Mouse (Mus musculus): ENCODE results near the gene Nfib.

Gene Nfib

GRCm38 (mm10) chr4:82430802-82431201, 274.7 kb downstream of the Nfib start:
- no peak for DNase-seq (ENCODE audit: low spot score)

GRCm38 (mm10) chr4:82426224-82426623, 279.3 kb downstream of the Nfib start:
- no peak for DNase-seq (ENCODE audit: low spot score)

GRCm38 (mm10) chr4:82418241-82418640, 287.3 kb downstream of the Nfib start:
- no peak for DNase-seq (ENCODE audit: low spot score)

GRCm38 (mm10) chr4:82415817-82416216, 289.7 kb downstream of the Nfib start:
- DNase-seq (ENCODE audit: low spot score): no peak

GRCm38 (mm10) chr4:82412651-82413050, 292.9 kb downstream of the Nfib start:
- no peak for DNase-seq (ENCODE audit: low spot score)

- DNase-seq (ENCODE audit: low spot score): no peak
Measured at GRCm38 (mm10) chr4:82411965-82412364, 293.6 kb downstream of the Nfib start.

- DNase-seq (ENCODE audit: low spot score): no peak
Measured at GRCm38 (mm10) chr4:82408463-82409404, 296.8 kb downstream of the Nfib start.

GRCm38 (mm10) chr4:82406511-82406910, 299.0 kb downstream of the Nfib start:
- no peak for DNase-seq (ENCODE audit: low spot score)

GRCm38 (mm10) chr4:82405791-82406190, 299.8 kb downstream of the Nfib start:
- DNase-seq (ENCODE audit: low spot score): no peak

- DNase-seq (ENCODE audit: low spot score): no peak
Measured at GRCm38 (mm10) chr4:82403975-82404651, 301.4 kb downstream of the Nfib start.

- no peak for DNase-seq (ENCODE audit: low spot score)
Measured at GRCm38 (mm10) chr4:82402666-82403065, 302.9 kb downstream of the Nfib start.

- DNase-seq (ENCODE audit: low spot score): no peak
Measured at GRCm38 (mm10) chr4:82401450-82402061, 304.0 kb downstream of the Nfib start.

GRCm38 (mm10) chr4:82400536-82400935, 305.0 kb downstream of the Nfib start:
- DNase-seq (ENCODE audit: low spot score): no peak

GRCm38 (mm10) chr4:82399406-82400380, 305.9 kb downstream of the Nfib start:
- no peak for DNase-seq (ENCODE audit: low spot score)

- DNase-seq (ENCODE audit: low spot score): no peak
Measured at GRCm38 (mm10) chr4:82398282-82398681, 307.3 kb downstream of the Nfib start.

- no peak for DNase-seq (ENCODE audit: low spot score)
Measured at GRCm38 (mm10) chr4:82396805-82397204, 308.7 kb downstream of the Nfib start.

GRCm38 (mm10) chr4:82396003-82396402, 309.5 kb downstream of the Nfib start:
- DNase-seq (ENCODE audit: low spot score): no peak

- no peak for DNase-seq (ENCODE audit: low spot score)
Measured at GRCm38 (mm10) chr4:82394346-82394745, 311.2 kb downstream of the Nfib start.

GRCm38 (mm10) chr4:82393021-82393420, 312.5 kb downstream of the Nfib start:
- DNase-seq (ENCODE audit: low spot score): no peak

- no peak for DNase-seq (ENCODE audit: low spot score)
Measured at GRCm38 (mm10) chr4:82392496-82392895, 313.1 kb downstream of the Nfib start.

- no peak for DNase-seq (ENCODE audit: low spot score)
Measured at GRCm38 (mm10) chr4:82391726-82392472, 313.7 kb downstream of the Nfib start.
